Mouse (Mus musculus): ENCODE data around the gene Aco1.
"Not testable (repeated sequence)": the region's sequence is repeated elsewhere in the genome, so short reads cannot be mapped to it uniquely, and the experiment has no call there.

Gene Aco1

GRCm38 (mm10) chr4:40142743-40143532, at the start of gene Aco1:
TSS of gene Aco1 (plus strand) at chr4:40143081.
- peak; percentile 97 for DNase-seq

- no peak for DNase-seq
Observed at GRCm38 (mm10) chr4:40094974-40095373, 47.9 kb upstream of the Aco1 start.

GRCm38 (mm10) chr4:40102996-40103395, 39.9 kb upstream of the Aco1 start:
- DNase-seq: no peak

- DNase-seq: no peak
Observed at GRCm38 (mm10) chr4:40106004-40106536, 36.8 kb upstream of the Aco1 start.

- DNase-seq: no peak
Observed at GRCm38 (mm10) chr4:40108030-40108429, 34.9 kb upstream of the Aco1 start.

- no peak for DNase-seq
Observed at GRCm38 (mm10) chr4:40113173-40113572, 29.7 kb upstream of the Aco1 start.

- DNase-seq: no peak
Observed at GRCm38 (mm10) chr4:40121221-40121620, 21.7 kb upstream of the Aco1 start.

GRCm38 (mm10) chr4:40122291-40122690, 20.6 kb upstream of the Aco1 start:
- not testable (repeated sequence) for DNase-seq

GRCm38 (mm10) chr4:40134468-40135102, 8.3 kb upstream of the Aco1 start:
- DNase-seq: peak; percentile 93

GRCm38 (mm10) chr4:40136519-40136918, 6.4 kb upstream of the Aco1 start:
- DNase-seq: no peak

- no peak for DNase-seq
Observed at GRCm38 (mm10) chr4:40139663-40140255, 3.1 kb upstream of the Aco1 start.

GRCm38 (mm10) chr4:40143533-40143871, 621 bp downstream of the Aco1 start:
- no peak for DNase-seq

- DNase-seq: no peak
Observed at GRCm38 (mm10) chr4:40144543-40144942, 1.7 kb downstream of the Aco1 start.

- DNase-seq: peak; percentile 53
Observed at GRCm38 (mm10) chr4:40144981-40145380, 2.1 kb downstream of the Aco1 start.

GRCm38 (mm10) chr4:40148281-40148680, 5.4 kb downstream of the Aco1 start:
- DNase-seq: peak; percentile 49

- no peak for DNase-seq
Observed at GRCm38 (mm10) chr4:40150046-40150445, 7.2 kb downstream of the Aco1 start.

- DNase-seq: no peak
Observed at GRCm38 (mm10) chr4:40152771-40153170, 9.9 kb downstream of the Aco1 start.

- DNase-seq: no peak
Observed at GRCm38 (mm10) chr4:40153500-40153899, 10.6 kb downstream of the Aco1 start.

GRCm38 (mm10) chr4:40154751-40155150, 11.9 kb downstream of the Aco1 start:
- DNase-seq: no peak

- no peak for DNase-seq
Observed at GRCm38 (mm10) chr4:40155467-40155999, 12.7 kb downstream of the Aco1 start.

- DNase-seq: peak; percentile 89
Observed at GRCm38 (mm10) chr4:40156153-40156552, 13.3 kb downstream of the Aco1 start.

- DNase-seq: peak; percentile 47
Observed at GRCm38 (mm10) chr4:40156582-40157499, 14.0 kb downstream of the Aco1 start.
